Mouse (Mus musculus) granulocyte monocyte progenitor cell, adult 5-6 weeks (primary cell): ENCODE measurements around the gene Syce3. TPM values are rescaled to one million over a fixed set of nuclear protein-coding genes. Genes with fewer than 3 reads are reported as not detected.
A peak's percentile ranks its signal among the peaks of the same experiment; 100 is the strongest.
"Not testable (repeated sequence)": the region's sequence is repeated elsewhere in the genome, so short reads cannot be mapped to it uniquely, and the experiment has no call there.

Experiments used
- ATAC-seq: replicated peaks from 2 replicates; pipeline ENCODE4 v1.8.0; 2016; ENCODE audit warnings: mild to moderate bottlenecking, moderate TSS enrichment, inconsistent platforms; ENCODE audit not compliant: poor library complexity, severe bottlenecking
- total RNA-seq, 2 experiments: library from RNA; stranded (forward) in 1 of 2; stranded (reverse) in 1 of 2; fragments of 200-712, 200-1000 nt in 1 of 2; fragments of >200 nt in 1 of 2; fragmentation: Nextera tagmentation in 1 of 2; gene quantifications; 2 replicates each; pipeline ENCODE4 v1.2.3; 2014 to 2017

Gene Syce3
- total RNA-seq (2014; fragmentation: Nextera tagmentation) (not detected in 2 replicates), total RNA-seq (2017) (not detected in 2 replicates)

DNA sequence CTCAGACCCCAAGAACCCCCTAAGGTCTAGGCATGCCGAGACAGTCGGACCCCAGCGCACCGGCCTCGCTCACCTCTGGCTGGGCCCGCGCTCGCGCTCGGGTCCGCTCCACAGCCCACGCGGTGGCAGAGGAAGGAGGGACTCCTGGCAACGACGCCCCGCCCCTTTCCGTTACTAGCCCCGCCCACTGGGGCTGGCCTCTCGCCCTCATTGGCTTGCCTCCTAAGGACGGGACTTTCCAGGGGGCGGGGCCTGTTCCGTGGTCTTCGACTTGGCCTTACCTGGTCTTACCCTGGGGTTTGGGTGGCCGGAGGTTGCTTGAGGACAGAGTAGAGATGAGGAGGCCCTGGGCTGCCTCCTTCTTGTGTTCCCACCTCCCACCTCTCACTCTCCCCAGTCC is at the start of gene Syce3:
Syce3 (minus strand) TSS at position 386 of the 400 bp plus-strand sequence.
- ATAC-seq = no peak

DNA sequence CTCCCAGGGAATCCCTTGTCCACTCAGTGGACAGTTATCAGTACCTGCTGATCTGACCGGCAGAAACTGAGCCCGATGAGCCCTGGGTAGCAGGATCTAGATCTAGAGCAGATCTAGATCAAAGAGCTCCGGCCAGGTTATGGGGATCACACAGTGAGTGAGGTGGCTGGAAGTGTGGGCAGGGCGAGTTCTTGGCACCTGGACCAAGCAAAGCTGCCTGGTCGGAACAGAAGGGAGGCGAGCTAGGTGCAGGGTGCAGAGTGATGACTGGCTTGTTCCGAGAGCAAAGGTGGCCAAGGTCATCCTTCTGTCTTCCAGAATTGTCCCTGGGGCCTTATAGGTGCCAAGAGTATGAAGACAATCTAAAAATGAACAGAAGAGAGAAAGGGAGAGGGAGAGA is 49.5 kb upstream of the Syce3 start:
- ATAC-seq = no peak

DNA sequence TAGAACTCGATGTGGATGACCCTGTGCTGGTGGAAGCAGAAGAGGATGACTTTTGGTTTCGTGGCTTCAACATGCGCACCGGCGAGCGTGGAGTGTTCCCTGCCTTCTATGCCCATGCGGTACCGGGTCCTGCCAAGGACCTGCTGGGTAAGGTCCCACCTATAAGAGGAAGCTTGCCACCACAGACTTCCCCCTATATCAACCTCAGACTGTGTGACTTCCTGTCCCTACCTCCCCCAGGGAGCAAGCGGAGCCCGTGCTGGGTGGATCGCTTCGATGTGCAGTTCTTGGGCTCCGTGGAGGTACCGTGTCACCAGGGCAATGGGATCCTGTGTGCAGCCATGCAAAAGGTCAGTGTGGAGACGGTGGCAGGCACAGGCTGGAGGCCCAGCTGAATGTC is 48.6 kb upstream of the Syce3 start:
- peak; percentile 44 for ATAC-seq

DNA sequence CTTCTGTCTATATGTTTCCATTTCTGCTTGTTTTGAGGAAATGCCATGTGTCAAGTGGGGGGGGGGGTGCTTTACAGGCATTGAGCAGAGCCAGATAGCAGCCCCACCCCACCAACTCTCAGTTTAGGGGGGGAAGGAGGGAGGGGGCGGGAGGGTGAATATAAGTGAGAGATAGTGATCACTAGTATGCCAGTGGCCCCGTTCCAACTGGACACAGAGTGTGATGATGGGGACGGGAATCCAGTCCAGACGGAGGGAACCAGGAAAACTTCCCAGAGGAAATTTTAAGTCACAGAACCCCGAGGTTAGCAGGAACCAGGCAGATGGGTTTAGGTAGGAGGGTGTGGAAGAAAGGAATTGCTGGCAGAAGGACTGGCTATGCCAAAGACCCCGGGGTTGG is 45.3 kb upstream of the Syce3 start:
- no peak for ATAC-seq

DNA sequence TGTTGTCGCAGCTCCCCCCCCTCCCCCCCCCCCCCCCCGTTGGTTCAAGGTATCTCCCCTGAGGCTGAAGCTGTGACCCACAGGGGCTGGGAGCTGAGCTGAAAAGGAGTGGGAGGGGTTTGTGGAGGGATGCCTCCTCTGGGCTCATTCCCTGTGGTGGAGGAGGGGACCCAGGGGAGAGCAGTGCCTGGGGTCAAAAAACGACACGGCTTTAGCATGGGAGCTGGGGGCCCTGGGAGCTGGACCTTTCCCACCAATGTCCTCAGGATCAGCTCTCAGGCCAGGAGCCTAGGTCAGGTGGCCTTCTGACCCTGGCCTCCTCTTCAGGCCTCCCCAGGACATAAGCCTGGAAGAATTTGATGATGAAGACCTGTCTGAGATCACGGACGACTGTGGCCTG is 44.6 kb upstream of the Syce3 start:
- ATAC-seq = no peak

DNA sequence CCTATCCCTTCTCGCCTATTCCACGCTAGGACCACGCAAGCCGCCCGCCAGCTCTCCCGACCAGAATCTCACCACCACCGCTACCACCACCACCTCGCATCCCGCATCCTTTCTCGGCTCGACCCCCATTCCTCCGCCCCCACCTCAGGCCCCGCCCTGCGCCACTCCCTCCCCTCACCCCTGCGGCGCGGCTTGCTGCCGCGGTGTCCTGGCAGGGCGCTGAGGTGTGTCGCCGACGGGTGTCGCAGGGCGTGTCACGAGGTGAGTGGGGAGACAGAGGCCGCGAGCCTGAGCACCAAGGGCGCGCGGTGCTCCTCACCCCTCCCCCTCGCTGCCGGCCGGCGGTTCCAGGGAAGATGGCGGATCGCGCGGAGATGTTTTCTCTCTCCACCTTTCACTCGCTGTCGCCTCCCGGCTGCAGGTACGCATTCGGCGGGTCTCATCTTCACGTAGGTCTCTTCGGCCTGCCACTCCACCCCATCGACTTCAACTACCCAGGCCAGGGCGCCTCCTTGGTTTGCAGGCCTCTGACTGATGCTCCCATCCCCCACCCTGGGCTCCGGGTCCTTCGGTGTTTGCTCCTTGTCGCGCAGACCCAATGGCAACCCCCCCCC is 43.7 kb upstream of the Syce3 start, which contains the start of gene Mapk8ip2:
Mapk8ip2 (plus strand) TSS at position 49 of the 614 bp plus-strand sequence.
- no peak for ATAC-seq

DNA sequence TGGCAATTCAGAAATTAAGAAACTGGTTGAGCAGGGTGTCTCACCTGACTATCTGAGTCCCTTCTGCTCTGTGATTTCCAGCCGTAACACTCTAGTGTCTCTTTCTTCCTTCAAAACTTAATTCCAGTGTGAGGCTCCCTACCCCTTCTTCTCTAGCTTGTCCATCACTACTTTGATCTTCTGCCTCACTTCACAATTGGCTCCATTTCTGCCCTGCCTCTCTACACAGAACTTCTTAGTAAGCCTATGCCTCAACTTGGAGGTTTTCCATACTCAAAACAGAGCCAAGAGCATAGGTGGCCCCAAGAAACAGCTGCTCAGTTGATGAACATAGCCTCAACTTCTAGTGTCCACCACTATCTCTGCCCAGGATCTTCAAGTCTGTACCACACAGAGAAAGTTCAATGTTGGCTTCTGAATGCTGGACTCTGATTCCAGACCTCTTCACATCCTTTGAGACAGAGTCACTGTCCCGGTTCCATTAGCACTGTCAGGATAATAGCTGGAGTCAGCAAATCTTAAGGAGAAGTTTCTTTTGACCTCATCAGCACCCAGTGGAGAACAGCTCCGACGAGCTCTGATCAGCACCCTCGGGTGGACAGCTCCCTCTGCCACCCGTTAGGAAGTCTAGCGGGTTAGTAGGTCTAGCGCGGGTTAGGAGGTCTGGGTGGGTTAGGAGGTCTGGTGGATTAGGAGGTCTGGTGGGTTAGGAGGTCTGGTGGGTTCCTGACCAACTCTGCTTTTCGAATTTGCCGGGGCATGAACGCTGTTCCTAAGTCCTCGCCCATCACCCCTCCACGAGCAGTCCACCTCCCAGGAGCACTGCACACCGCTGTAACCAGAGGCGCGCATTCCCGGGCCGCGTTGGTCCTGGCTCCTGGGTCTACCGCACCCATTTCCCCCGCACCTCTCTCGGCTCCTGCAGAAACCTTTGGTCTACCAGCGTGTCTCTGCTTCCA is 42.9 kb upstream of the Syce3 start:
- peak; percentile 96 for ATAC-seq

DNA sequence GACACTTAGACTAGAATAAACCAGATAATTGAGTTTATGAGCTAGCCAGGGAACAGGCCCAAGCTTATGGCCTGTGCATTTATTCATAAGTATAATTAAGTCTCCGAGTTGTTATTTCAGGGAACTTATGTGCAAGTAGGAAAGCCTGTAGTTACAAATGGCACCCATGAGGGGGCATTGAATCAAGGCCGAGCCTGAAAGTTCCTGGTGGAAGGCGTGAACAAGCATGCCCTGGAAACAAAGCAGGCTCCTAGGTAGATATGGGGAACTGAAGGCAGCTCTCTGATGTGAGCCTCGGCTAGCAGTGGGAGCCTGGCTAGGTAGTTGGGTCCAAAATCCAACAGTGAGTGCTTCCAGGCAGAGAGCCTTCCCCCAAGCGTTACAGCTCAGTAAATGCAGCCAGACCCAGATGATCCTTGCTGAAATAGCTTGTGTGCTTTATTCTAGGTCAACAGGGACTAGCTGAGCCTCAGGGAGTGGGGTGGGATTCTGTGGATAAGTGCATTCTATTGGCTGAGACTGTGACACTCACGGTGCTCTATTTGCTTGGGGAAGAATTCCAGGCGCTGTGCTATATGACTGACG is 32.3 kb upstream of the Syce3 start:
- peak; percentile 25; the same call in 1 of the 2 replicates for ATAC-seq

DNA sequence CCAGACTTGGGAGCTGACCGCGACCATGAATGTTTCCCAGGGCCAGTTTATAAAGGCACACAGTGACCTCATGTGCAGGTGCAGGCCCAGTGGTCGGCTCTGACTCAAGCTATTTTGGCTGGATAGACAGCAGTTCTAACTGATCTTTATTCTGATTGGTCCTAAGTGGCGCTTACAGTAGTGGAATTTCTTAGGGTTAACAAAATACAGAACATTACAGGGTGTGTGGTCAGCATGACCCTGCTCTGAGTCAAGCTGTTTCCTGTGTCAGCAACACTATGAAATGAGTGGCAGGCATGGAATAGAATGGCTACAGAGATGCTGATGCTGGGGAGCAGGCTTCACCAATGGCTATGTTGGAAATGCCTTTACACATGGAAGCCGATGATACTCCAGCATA is 25.6 kb upstream of the Syce3 start:
- ATAC-seq = 0 out of 2 replicates have a peak, but pooled peaks have one; percentile 20

DNA sequence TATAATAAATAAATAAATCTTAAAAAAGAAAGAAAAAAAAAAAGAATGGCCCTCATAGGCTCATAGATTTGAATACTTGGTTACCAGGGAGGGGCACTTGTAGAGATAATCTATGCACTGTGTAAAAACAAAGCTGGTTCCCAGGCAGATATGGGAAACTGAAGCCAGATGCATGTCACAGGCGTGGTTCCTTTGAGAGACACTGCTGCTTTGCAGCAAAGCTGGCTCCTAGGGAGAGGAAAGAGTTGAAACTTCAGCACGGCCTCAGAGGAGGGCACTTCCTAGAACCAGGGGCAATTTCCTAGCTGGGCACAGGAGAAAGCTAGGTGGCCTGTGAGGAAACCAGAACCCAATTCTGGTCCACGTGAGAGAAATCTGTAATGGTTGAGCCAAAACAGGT is 23.8 kb upstream of the Syce3 start:
- ATAC-seq = no peak

DNA sequence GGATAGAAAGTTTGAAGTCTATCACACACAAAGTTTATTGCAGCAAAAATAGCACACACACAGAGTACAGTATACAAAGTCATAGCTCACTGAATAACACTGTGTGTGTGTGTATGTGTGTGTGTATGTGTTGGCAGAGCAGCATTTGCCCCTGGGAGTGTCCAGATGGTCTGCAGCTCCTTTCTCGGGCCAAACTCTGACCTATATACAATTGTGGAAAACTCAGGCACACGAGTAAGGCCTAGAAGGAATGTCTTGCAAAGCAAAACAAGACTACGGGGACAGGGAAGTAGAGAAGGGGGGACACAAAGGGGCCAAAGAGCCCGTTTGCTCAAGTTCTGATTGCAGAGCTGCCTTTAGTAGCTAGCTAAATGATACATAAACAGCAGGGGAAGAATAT is 22.6 kb upstream of the Syce3 start:
- no peak for ATAC-seq

DNA sequence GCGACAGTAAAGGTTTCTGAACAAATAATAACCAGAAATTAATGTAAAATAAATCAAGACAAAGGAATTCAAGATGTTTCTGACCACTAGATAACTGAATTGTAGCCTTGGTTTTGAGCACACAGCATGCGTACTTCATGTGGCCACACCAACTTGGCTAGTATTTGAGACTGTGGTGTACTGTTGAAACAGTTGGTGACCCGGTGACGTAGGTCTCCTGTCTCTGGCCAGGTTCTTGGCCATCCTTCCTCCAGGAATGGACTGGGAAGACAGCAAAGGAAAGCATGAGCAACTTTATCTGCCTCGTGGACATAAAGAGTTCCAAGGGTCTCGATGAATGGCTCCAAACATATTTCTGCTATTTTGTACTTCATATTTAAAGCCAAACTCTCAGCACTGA is 21.5 kb upstream of the Syce3 start:
- no peak for ATAC-seq

DNA sequence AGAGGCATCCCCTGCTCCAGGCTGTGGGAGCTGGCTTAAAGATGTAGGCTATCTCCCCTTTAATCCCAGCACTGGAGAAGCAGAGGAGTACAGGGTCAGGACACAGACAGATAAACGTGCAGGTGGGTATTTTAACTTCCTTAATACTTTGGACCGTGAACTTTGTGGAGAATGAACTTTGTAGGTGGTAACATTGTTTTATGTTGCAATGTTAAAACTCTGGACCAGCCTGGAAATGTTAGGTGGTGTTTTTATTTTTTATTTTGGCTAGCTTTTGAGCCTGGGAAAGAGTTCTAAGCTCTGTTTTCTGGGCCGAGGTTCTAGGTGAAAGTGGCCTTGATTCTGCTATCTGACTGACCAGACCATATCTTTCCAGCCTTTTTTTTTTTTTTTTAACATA is 21.0 kb upstream of the Syce3 start:
- no peak for ATAC-seq

DNA sequence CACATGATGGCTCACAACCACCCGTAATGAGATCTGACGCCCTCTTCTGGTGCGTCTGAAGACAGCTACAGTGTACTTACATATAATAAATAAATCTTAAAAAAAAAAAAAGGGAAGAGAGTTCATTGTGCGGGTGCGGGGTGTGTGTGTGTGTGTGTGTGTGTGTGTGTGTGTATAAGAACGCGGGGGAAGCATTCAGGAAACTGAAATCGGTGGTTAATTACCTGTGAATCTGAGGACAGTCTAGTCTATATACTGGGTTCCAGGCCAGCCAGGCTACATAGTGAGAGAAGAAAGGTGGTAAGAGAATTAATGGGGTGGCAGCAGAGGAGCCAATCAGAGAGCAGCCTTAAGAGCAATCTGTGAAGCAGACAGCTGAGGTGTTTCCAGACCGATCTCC is 20.5 kb upstream of the Syce3 start:
- ATAC-seq = not testable (repeated sequence)

DNA sequence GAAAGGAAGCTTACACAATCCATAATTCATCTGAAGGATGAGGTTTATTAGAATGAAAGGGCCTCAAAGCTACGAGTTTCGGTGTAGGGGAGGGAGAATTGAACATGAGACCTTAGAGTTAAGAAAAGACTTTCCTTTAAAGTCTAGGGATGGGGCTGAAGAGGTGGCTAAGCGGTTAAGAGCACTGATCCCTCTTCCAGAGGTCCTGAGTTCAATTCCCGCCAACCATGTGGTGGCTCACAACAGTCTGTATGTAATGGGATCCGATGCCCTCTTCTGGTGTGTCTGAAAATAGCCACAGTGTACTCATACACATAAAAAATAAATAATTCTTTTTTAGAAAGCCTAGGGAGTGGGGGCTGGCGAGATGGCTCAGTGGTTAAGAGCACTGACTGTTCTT is 20.0 kb upstream of the Syce3 start:
- no peak for ATAC-seq

DNA sequence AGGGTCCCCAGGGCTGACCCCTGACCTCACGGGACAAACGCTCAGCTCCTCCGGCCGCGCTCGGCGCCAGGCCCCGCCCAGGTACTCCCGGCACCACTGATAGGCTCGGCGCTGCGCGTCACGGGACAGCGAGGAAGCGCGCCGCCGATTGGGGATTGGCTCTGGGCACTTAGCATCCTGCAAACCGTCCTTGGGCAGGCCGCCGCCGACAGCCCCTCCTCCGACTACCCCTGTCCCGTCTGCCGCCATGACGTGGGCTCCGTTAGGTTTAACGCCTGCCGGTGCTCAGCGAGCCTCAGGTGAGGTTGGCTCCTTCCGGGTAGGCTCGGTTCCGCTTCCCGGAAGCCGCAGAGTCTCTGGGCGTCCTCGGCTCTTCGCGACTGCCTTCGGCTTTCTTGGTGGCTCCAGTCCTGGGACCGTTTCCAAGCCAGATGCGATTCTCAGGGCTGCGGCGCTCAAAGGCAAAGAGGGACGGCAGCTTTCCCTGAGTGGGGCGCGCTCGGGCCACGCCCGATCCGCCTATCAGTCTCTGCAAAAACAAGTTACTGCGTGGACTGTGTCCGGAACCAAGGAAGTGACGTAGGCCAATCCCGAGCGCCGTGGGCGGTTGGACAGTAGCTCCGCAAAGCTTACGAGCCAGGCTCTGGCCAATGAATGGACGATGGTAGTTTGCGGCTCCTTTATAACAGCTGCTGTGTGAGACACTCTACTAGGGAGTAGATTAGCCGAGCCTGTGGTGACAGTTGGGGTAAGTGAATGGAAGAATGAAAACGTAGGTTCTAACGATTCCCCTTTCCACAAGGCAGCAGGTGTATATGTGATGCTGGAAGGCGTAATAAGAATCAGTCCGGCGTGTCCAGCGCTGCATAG is 19.3 kb upstream of the Syce3 start, which contains the start of the genes C730034F03Rik, Gm44502 and Chkb:
C730034F03Rik (plus strand) TSS at position 238 of the 870 bp plus-strand sequence.
Gm44502 (minus strand) TSS at position 345 of the 870 bp plus-strand sequence.
Chkb (minus strand) TSS at position 557 of the 870 bp plus-strand sequence.
- peak; percentile 83 for ATAC-seq

DNA sequence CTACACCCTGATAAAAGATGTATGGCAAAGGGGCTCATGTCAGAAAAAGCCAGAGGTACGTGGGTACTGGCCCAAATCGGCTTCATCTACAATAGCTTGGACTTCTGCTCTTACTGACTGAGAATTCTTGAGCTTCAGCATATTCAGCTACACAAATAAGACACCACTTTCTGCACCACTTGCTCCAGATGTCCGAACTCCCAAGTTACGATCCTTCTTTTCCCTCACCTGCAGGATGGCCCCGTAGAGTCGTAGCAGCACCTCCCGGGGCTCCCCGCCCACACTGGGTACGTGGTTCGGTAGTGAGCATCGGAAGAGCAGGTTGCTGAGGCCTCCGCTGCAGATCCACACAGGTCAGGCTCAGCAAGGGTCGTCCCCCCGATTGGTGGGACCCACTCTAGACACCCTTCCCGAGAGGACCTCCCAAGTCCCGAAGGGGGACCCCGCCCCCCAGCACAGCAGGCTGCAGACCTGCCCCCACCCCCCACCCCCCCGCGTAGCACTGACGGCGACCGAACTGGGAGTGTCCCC is 18.6 kb upstream of the Syce3 start:
- ATAC-seq = no peak

DNA sequence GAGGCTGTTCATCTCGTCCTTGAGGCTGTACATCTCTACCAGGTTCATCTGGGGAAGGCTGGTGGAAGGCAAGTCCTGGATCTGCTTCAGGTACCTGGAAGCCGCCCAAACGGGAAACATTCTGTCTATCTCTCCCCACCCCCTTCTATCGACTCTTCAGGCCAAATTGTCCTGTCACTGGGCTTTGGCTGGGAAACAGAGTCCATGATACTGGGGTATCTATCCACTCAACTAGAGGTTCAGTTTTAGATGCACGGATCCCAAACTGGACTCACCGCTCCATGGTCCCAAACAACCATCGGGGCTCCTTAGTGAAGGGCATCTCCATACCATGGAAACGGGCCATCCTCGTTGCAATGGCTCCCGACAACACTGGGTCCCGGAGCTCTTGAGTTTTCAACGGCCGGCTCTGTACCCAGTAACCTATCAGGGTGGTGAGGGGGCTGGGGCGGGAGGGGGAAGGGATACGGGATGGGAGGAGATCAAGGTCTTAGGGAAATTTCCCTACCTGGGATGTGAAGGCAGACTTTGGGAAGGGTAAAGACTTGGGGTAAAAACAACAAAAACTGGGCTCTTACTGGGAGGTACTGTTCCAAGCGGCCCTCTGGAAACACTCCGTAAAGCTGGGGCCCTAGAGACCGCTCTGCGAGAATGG is 18.0 kb upstream of the Syce3 start:
- ATAC-seq = no peak

DNA sequence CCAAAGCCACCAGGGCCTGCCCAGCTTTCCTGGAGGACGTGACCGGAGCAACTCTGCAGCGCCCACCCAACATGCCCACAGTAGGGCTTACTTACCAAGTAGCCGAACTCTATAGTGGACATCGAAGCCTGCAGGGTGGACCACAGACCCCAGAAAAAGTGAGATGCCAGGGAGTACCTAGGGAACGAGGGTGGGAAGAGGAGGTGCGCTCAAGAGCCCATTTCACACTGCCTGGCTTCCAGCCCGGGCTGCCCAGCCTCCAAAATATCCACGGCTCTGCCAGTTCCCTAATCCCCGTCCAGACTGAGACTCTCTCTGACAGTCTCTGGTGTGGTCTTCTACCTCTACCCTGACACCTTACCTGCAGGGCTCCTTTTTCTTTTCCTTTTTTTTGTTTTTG is 16.4 kb upstream of the Syce3 start:
- ATAC-seq = no peak
